Mouse (Mus musculus): ENCODE data around the gene Btbd16. TPM values are rescaled to one million over a fixed set of nuclear protein-coding genes. Genes with fewer than 3 reads are reported as not detected.

Gene Btbd16
- polyA plus RNA-seq (2016; fragmentation: Nextera tagmentation; extraction: Ambion mirVana): not detected in 2 replicates

DNA sequence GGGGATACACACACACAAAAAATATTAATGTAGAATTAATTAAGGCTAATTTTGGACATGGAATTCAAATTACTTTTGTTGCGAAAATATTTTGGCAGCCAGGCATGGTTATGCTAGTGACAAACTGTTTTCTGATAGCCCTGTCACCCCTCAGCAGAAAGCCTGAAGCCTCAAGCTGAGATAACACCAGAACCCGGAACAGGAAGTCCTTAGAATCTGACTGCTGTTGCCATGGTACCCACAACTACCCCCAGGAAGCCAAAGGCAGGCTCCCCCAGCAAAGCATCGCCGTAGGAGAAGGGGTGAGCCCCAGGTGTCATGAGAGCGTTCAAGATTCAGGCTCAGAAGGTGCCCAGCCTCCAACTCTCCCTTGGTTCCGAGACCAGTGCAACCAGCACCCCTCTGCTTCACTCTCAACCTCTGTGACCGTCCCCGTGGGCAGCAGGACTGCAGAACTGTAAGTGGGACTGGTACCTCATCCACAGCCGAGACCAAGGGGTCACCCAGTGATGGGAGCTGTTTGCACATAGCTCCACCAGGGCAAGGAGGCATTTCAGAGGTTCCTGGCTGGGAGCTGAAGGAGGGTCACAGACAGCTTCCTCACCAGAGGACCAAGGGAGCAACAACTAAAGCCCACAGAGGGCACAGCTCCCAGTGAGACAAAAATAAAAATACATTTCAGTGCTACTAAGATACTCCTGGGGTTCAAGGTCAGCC lies at the start of gene Btbd16:
TSS of gene Btbd16 (plus strand) at position 156 of the 717 bp plus-strand sequence.
- no peak within 1 kb of the TSS for H3K4me3 ChIP-seq (replicated peaks)
- no peak within 1 kb of the TSS for H3K27ac ChIP-seq
- ATAC-seq (ENCODE audit: insufficient number of reproducible peaks, insufficient read depth, low FRiP score, low TSS enrichment, low read depth): no peak
- H3K27me3 ChIP-seq: no peaks in the 10 kb centered on the region
- H3K36me3 ChIP-seq: no peaks in the 10 kb centered on the region
- H3K9me3 ChIP-seq: no peaks in the 10 kb centered on the region
- WGBS: 56% methylated on average over 9 of the region's 9 CpGs
- no peaks in the 10 kb centered on the region for H3K4me1 ChIP-seq (replicated peaks)
- no peak within 1 kb of the TSS for H3K9ac ChIP-seq (replicated peaks)
- H3K4me2 ChIP-seq: no peak within 1 kb of the TSS

- ATAC-seq (ENCODE audit: insufficient number of reproducible peaks, insufficient read depth, low FRiP score, low TSS enrichment, low read depth): no peak
- H3K4me1 ChIP-seq (replicated peaks): peaks cover 12% of the 10 kb centered on the region
- no peak overlapping the region for H3K4me3 ChIP-seq (replicated peaks)
- 0 out of 2 replicates have a peak overlapping the region, but pooled peaks have one; percentile 19 for H3K27ac ChIP-seq
- no peaks in the 10 kb centered on the region for H3K27me3 ChIP-seq
- H3K36me3 ChIP-seq: peaks cover 73% of the 10 kb centered on the region
- no peaks in the 10 kb centered on the region for H3K9me3 ChIP-seq
- H3K4me2 ChIP-seq: no peak overlapping the region
- no peak overlapping the region for H3K9ac ChIP-seq (replicated peaks)
- WGBS: 75% methylated on average over 3 of the region's 3 CpGs
Observed at GRCm38 (mm10) chr7:130726185-130726584, 47.7 kb upstream of the Btbd16 start.

GRCm38 (mm10) chr7:130726724-130727422 lies 47.0 kb upstream of the Btbd16 start:
- H3K9me3 ChIP-seq: no peaks in the 10 kb centered on the region
- no peak for ATAC-seq (ENCODE audit: insufficient number of reproducible peaks, insufficient read depth, low FRiP score, low TSS enrichment, low read depth)
- H3K27me3 ChIP-seq: no peaks in the 10 kb centered on the region
- H3K36me3 ChIP-seq: peaks cover 71% of the 10 kb centered on the region
- no peak overlapping the region for H3K4me2 ChIP-seq
- 65% methylated on average over 8 of the region's 8 CpGs for WGBS
- no peak overlapping the region for H3K4me3 ChIP-seq (replicated peaks)
- H3K4me1 ChIP-seq (replicated peaks): peaks cover 19% of the 10 kb centered on the region
- H3K9ac ChIP-seq (replicated peaks): no peak overlapping the region
- no peak overlapping the region for H3K27ac ChIP-seq

DNA sequence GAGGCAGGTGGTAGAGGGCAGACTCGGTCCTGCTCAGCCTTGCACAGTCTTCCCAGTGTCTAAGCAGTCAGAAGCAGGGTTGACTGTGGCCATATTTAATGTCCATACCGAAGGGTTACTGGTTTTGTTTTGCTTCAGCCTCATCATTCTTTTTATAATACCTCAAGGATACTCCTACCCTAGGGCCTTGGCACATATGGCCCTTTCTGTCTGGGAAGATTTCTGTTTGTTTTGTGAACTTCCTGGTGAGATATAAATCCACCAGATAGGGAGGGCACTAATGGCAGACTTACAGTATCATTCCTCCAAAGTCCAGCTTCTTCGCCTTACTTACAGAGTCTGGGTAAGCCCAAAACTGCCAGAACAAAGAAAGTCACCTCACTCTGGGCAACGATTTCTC lies 46.3 kb upstream of the Btbd16 start:
- Histone ChIP-seq H3K4me1 (replicated peaks) (peaks cover 22% of the 10 kb centered on the region), H3K9me3 (no peaks in the 10 kb centered on the region), H3K36me3 (peaks cover 73% of the 10 kb centered on the region), H3K4me3 (replicated peaks) (no peak overlapping the region), H3K9ac (replicated peaks) (no peak overlapping the region), H3K27ac (no peak overlapping the region), H3K4me2 (no peak overlapping the region), H3K27me3 (no peaks in the 10 kb centered on the region)
- 91% methylated on average over 4 of the region's 4 CpGs for WGBS
- no peak for ATAC-seq (ENCODE audit: insufficient number of reproducible peaks, insufficient read depth, low FRiP score, low TSS enrichment, low read depth)

GRCm38 (mm10) chr7:130731792-130732191 lies 42.1 kb upstream of the Btbd16 start:
- no peak overlapping the region for H3K9ac ChIP-seq (replicated peaks)
- no peaks in the 10 kb centered on the region for H3K9me3 ChIP-seq
- WGBS: 72% methylated on average over 7 of the region's 7 CpGs
- no peak for ATAC-seq (ENCODE audit: insufficient number of reproducible peaks, insufficient read depth, low FRiP score, low TSS enrichment, low read depth)
- H3K4me1 ChIP-seq (replicated peaks): peaks cover 17% of the 10 kb centered on the region
- H3K27ac ChIP-seq: peak overlapping the region; percentile 54; the same call in 1 of the 2 replicates
- H3K4me3 ChIP-seq (replicated peaks): no peak overlapping the region
- no peaks in the 10 kb centered on the region for H3K27me3 ChIP-seq
- H3K36me3 ChIP-seq: peaks cover 73% of the 10 kb centered on the region
- H3K4me2 ChIP-seq: no peak overlapping the region

DNA sequence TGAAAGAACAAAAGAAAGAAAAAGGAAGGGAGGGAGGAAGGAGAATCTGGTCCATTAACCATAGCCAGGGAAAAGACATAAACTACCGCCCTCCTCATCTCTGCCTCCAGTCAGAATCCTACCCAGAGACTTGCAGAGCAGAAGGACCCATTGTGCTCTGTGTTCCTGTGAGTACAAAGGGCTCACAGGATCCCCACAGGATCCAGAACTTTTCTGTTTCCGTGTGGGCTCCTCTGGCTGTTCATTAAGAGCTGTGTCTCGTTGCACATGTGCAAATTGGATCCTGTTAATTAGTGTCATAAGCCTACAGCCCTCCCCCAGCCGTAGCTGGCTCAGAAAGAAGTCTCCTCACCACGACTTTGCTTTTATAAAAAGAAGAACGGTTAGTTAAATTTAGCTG lies 41.0 kb upstream of the Btbd16 start:
- 62% methylated on average over 6 of the region's 6 CpGs for WGBS
- no peak overlapping the region for H3K9ac ChIP-seq (replicated peaks)
- ATAC-seq (ENCODE audit: insufficient number of reproducible peaks, insufficient read depth, low FRiP score, low TSS enrichment, low read depth): no peak
- no peak overlapping the region for H3K4me2 ChIP-seq
- H3K4me1 ChIP-seq (replicated peaks): peaks cover 13% of the 10 kb centered on the region
- 0 out of 2 replicates have a peak overlapping the region, but pooled peaks have one; percentile 1 for H3K27ac ChIP-seq
- H3K27me3 ChIP-seq: no peaks in the 10 kb centered on the region
- no peak overlapping the region for H3K4me3 ChIP-seq (replicated peaks)
- H3K36me3 ChIP-seq: peaks cover 81% of the 10 kb centered on the region
- H3K9me3 ChIP-seq: no peaks in the 10 kb centered on the region

DNA sequence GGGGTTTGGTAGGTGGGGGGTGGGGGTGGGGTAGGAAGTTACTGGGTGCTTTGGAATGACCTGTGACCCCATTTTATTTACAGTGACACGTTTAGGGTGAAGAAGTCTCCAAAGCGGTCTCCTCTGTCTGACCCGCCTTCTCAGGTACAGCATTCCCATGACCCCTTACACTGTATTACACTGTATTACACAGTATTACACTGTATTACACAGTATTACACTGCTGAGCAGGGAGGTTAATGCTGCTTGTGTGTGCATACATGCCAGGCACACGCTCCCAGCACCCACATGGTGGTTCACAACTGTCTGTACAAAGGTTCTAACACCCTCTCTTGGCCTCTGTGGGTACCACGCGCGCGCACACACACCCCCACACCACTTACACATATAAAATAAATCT lies 40.4 kb upstream of the Btbd16 start:
- Histone ChIP-seq H3K4me3 (replicated peaks) (no peak overlapping the region), H3K4me1 (replicated peaks) (peaks cover 13% of the 10 kb centered on the region), H3K27me3 (no peaks in the 10 kb centered on the region), H3K4me2 (no peak overlapping the region), H3K9me3 (no peaks in the 10 kb centered on the region), H3K36me3 (peaks cover 81% of the 10 kb centered on the region), H3K27ac (no peak overlapping the region; the same call in 1 of the 2 replicates), H3K9ac (replicated peaks) (no peak overlapping the region)
- WGBS: 88% methylated on average over 8 of the region's 8 CpGs
- ATAC-seq (ENCODE audit: insufficient number of reproducible peaks, insufficient read depth, low FRiP score, low TSS enrichment, low read depth): no peak

- no peak for ATAC-seq (ENCODE audit: insufficient number of reproducible peaks, insufficient read depth, low FRiP score, low TSS enrichment, low read depth)
- WGBS: 95% methylated on average over 2 of the region's 2 CpGs
- Histone ChIP-seq H3K4me1 (replicated peaks) (peaks cover 13% of the 10 kb centered on the region), H3K36me3 (peaks cover 81% of the 10 kb centered on the region), H3K4me2 (no peak overlapping the region), H3K9ac (replicated peaks) (no peak overlapping the region), H3K9me3 (no peaks in the 10 kb centered on the region), H3K27me3 (no peaks in the 10 kb centered on the region), H3K4me3 (replicated peaks) (no peak overlapping the region), H3K27ac (no peak overlapping the region)
Observed at GRCm38 (mm10) chr7:130734195-130734787, 39.6 kb upstream of the Btbd16 start.

GRCm38 (mm10) chr7:130741099-130741498 lies 32.8 kb upstream of the Btbd16 start:
- H3K27me3 ChIP-seq: no peaks in the 10 kb centered on the region

GRCm38 (mm10) chr7:130743239-130744025 lies 30.4 kb upstream of the Btbd16 start:
- Histone ChIP-seq H3K27me3 (no peaks in the 10 kb centered on the region), H3K4me1 (replicated peaks) (no peaks in the 10 kb centered on the region), H3K9me3 (no peaks in the 10 kb centered on the region), H3K27ac (no peak overlapping the region), H3K9ac (replicated peaks) (no peak overlapping the region), H3K4me3 (replicated peaks) (no peak overlapping the region), H3K36me3 (peaks cover 95% of the 10 kb centered on the region), H3K4me2 (no peak overlapping the region)
- no peak for ATAC-seq (ENCODE audit: insufficient number of reproducible peaks, insufficient read depth, low FRiP score, low TSS enrichment, low read depth)
- 81% methylated on average over 9 of the region's 9 CpGs for WGBS

More at GRCm38 (mm10) chr7:130741099-130741498, 32.8 kb upstream of the Btbd16 start:
- Histone ChIP-seq H3K4me1 (replicated peaks) (no peaks in the 10 kb centered on the region), H3K9ac (replicated peaks) (no peak overlapping the region), H3K36me3 (peaks cover 98% of the 10 kb centered on the region), H3K9me3 (no peaks in the 10 kb centered on the region), H3K4me3 (replicated peaks) (no peak overlapping the region), H3K27ac (no peak overlapping the region), H3K4me2 (no peak overlapping the region)
- WGBS: 90% methylated on average over 4 of the region's 4 CpGs
- no peak for ATAC-seq (ENCODE audit: insufficient number of reproducible peaks, insufficient read depth, low FRiP score, low TSS enrichment, low read depth)

DNA sequence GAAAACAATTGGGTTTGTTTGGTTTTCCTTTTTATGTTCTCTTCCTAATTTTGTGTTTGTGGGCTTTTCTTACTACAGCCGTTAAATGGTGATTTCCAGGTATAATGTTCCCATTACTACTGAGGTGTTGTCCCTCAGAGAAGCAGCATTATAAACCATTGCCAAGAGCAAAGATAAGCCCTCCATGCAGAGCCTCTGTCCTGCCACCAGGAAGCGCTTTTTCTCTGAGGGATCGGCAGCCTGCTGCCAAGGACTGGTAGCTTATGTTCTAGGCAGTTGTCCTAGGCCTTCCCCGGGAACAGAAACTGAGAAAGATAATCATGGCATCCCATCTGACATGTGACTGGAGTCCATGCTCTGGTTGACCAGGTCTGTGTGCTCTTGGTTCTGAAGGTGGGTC lies 24.7 kb upstream of the Btbd16 start:
- Histone ChIP-seq H3K27me3 (no peaks in the 10 kb centered on the region), H3K4me3 (replicated peaks) (no peak overlapping the region), H3K27ac (no peak overlapping the region), H3K36me3 (peaks cover 92% of the 10 kb centered on the region), H3K9ac (replicated peaks) (no peak overlapping the region), H3K4me2 (no peak overlapping the region), H3K9me3 (no peaks in the 10 kb centered on the region), H3K4me1 (replicated peaks) (0 out of 2 replicates have a peak, but pooled peaks cover 3% of the 10 kb centered on the region)
- 93% methylated on average over 4 of the region's 4 CpGs for WGBS
- no peak for ATAC-seq (ENCODE audit: insufficient number of reproducible peaks, insufficient read depth, low FRiP score, low TSS enrichment, low read depth)

Data from limb, embryonic 12.5 days (tissue).